Mouse (Mus musculus): ENCODE data around the gene Igdcc3.

- TF ChIP-seq HCFC1 (IDR thresholded peaks at IDR 0.05; ENCODE audit: low read depth, low read length) = no peak
- TF ChIP-seq JUN (IDR thresholded peaks at IDR 0.05; ENCODE audit: insufficient read depth, low read depth, low read length) = no peak
- no peak for TF ChIP-seq MAFK (IDR thresholded peaks at IDR 0.05; ENCODE audit: insufficient replicate concordance, low read length)
- TF ChIP-seq MEF2A (IDR thresholded peaks at IDR 0.05; ENCODE audit: borderline replicate concordance, low read depth, low read length) = no peak
- TF ChIP-seq KAT2A (IDR thresholded peaks at IDR 0.05; ENCODE audit: insufficient replicate concordance, low read length) = no peak
- no peak for TF ChIP-seq POLR2A (IDR thresholded peaks at IDR 0.05; ENCODE audit: low read depth, low read length)
- no peak for TF ChIP-seq TBP (conservative IDR thresholded peaks at IDR 0.05; ENCODE audit: low read depth, low read length)
- no peak for TF ChIP-seq CTCF (conservative IDR thresholded peaks at IDR 0.05 in 1 of 2, IDR thresholded peaks at IDR 0.05 in 1 of 2; ENCODE audit: low read depth in 2 of 2, low read length in 2 of 2)
- no peak for TF ChIP-seq E2F4 (IDR thresholded peaks at IDR 0.05; ENCODE audit: insufficient replicate concordance, low read depth, low read length)
Measured at GRCm38 (mm10) chr9:65154692-65155455, 13.9 kb downstream of the Igdcc3 start.

Measured in CH12.LX (cell line).